Mouse (Mus musculus): ENCODE results near the gene Ace3. TPM values are rescaled to one million over a fixed set of nuclear protein-coding genes. Genes with fewer than 3 reads are reported as not detected.

Ace3 gene
- total and polyA plus RNA-seq, 2 experiments from 2014 or later, result not detected

- no peak overlapping the region for H3K4me2 ChIP-seq (ENCODE audit: low read depth, low read length)
- 84% methylated on average over 9 of the region's 9 CpGs for WGBS
- DNase-seq (ENCODE audit: low spot score) (no peak), ATAC-seq (ENCODE audit: insufficient read depth, low read depth) (no peak)
- no peaks in the 10 kb centered on the region for H3K4me1 ChIP-seq (ENCODE audit: control insufficient read depth, insufficient read depth)
- H3K27me3 ChIP-seq (ENCODE audit: control insufficient read depth, insufficient read depth, low read length), result no peaks in the 10 kb centered on the region
- TF ChIP-seq EP300 (IDR thresholded peaks at IDR 0.05; ENCODE audit: low read depth) (no peak), CTCF (IDR thresholded peaks at IDR 0.05; ENCODE audit: low read depth) (no peak)
- no peak overlapping the region for H3K4me3 ChIP-seq (ENCODE audit: low read depth, low read length)
- H3K36me3 ChIP-seq (replicated peaks; ENCODE audit: control insufficient read depth, insufficient read depth, low read length), result peaks cover 36% of the 10 kb centered on the region
- no peak overlapping the region for H3K9ac ChIP-seq (replicated peaks; ENCODE audit: low read depth, low read length)
- no peaks in the 10 kb centered on the region for H3K9me3 ChIP-seq (replicated peaks; ENCODE audit: control insufficient read depth, low read length)
- no peak overlapping the region for H3K27ac ChIP-seq (ENCODE audit: low read depth)
Observed at GRCm38 (mm10) chr11:106046584-106046983, 52.1 kb downstream of the Ace3 start.

- 89% methylated on average over 2 of the region's 2 CpGs for WGBS
- no peak for ATAC-seq (ENCODE audit: insufficient read depth, low read depth)
- TF ChIP-seq EP300 (IDR thresholded peaks at IDR 0.05; ENCODE audit: low read depth), result no peak
- TF ChIP-seq CTCF (IDR thresholded peaks at IDR 0.05; ENCODE audit: low read depth), result no peak
Observed at GRCm38 (mm10) chr11:106053921-106054320, 59.4 kb downstream of the Ace3 start.

GRCm38 (mm10) chr11:106054600-106054999, 60.1 kb downstream of the Ace3 start:
- no peaks in the 10 kb centered on the region for H3K9me3 ChIP-seq (replicated peaks; ENCODE audit: control insufficient read depth, low read length)
- H3K27me3 ChIP-seq (ENCODE audit: control insufficient read depth, insufficient read depth, low read length), result no peaks in the 10 kb centered on the region
- peaks cover 90% of the 10 kb centered on the region for H3K36me3 ChIP-seq (replicated peaks; ENCODE audit: control insufficient read depth, insufficient read depth, low read length)
- no peak overlapping the region for H3K27ac ChIP-seq (ENCODE audit: low read depth)
- no peak overlapping the region for H3K4me2 ChIP-seq (ENCODE audit: low read depth, low read length)
- no peaks in the 10 kb centered on the region for H3K4me1 ChIP-seq (ENCODE audit: control insufficient read depth, insufficient read depth)
- no peak overlapping the region for H3K9ac ChIP-seq (replicated peaks; ENCODE audit: low read depth, low read length)
- TF ChIP-seq CTCF (IDR thresholded peaks at IDR 0.05; ENCODE audit: low read depth) (no peak), EP300 (IDR thresholded peaks at IDR 0.05; ENCODE audit: low read depth) (no peak)
- no peak overlapping the region for H3K4me3 ChIP-seq (ENCODE audit: low read depth, low read length)
- 94% methylated on average over 8 of the region's 8 CpGs for WGBS
- ATAC-seq (ENCODE audit: insufficient read depth, low read depth), result no peak
- DNase-seq (ENCODE audit: low spot score), result no peak

More at GRCm38 (mm10) chr11:106053921-106054320, 59.4 kb downstream of the Ace3 start:
- peaks cover 88% of the 10 kb centered on the region for H3K36me3 ChIP-seq (replicated peaks; ENCODE audit: control insufficient read depth, insufficient read depth, low read length)
- no peak overlapping the region for H3K9ac ChIP-seq (replicated peaks; ENCODE audit: low read depth, low read length)
- H3K4me3 ChIP-seq (ENCODE audit: low read depth, low read length), result no peak overlapping the region
- H3K27me3 ChIP-seq (ENCODE audit: control insufficient read depth, insufficient read depth, low read length), result no peaks in the 10 kb centered on the region
- H3K4me1 ChIP-seq (ENCODE audit: control insufficient read depth, insufficient read depth), result no peaks in the 10 kb centered on the region
- DNase-seq (ENCODE audit: low spot score), result no peak
- H3K4me2 ChIP-seq (ENCODE audit: low read depth, low read length), result no peak overlapping the region
- H3K27ac ChIP-seq (ENCODE audit: low read depth), result no peak overlapping the region
- no peaks in the 10 kb centered on the region for H3K9me3 ChIP-seq (replicated peaks; ENCODE audit: control insufficient read depth, low read length)

Other genes with a start within 250 kb of the Ace3 start
- 9.5 and 11.4 TPM in 2 replicates for gene Cyb561, start 41.3 kb upstream of the Ace3 start, total RNA-seq (2014; rRNA removed; ENCODE audit: low replicate concordance)
- 5.9 and 7.1 TPM in 2 replicates for gene Cyb561, start 41.3 kb upstream of the Ace3 start, polyA plus RNA-seq (2015; fragmentation: Nextera tagmentation; extraction: Ambion mirVana)
- 6.1 and 17.1 TPM in 2 replicates for gene Ace, start 26.7 kb upstream of the Ace3 start, total RNA-seq (2014; rRNA removed; ENCODE audit: low replicate concordance)
- 3.3 and 3.7 TPM in 2 replicates for gene Ace, start 26.7 kb upstream of the Ace3 start, polyA plus RNA-seq (2015; fragmentation: Nextera tagmentation; extraction: Ambion mirVana)
- 0.97 TPM in 1 of 2 replicates, not detected in the other for gene Kcnh6, start 13.4 kb downstream of the Ace3 start, total RNA-seq (2014; rRNA removed; ENCODE audit: low replicate concordance)
- 0.10 and 0.12 TPM in 2 replicates for gene Kcnh6, start 13.4 kb downstream of the Ace3 start, polyA plus RNA-seq (2015; fragmentation: Nextera tagmentation; extraction: Ambion mirVana)
- 49.5 and 65.0 TPM in 2 replicates for gene Dcaf7, start 42.2 kb downstream of the Ace3 start, total RNA-seq (2014; rRNA removed; ENCODE audit: low replicate concordance)
- gene Dcaf7, start 42.2 kb downstream of the Ace3 start, polyA plus RNA-seq (2015; fragmentation: Nextera tagmentation; extraction: Ambion mirVana), result 22.4 and 27.4 TPM in 2 replicates
- 40.6 and 50.4 TPM in 2 replicates for gene Taco1, start 71.4 kb downstream of the Ace3 start, total RNA-seq (2014; rRNA removed; ENCODE audit: low replicate concordance)
- gene Taco1, start 71.4 kb downstream of the Ace3 start, polyA plus RNA-seq (2015; fragmentation: Nextera tagmentation; extraction: Ambion mirVana), result 14.1 and 17.4 TPM in 2 replicates
- 44.0 and 71.9 TPM in 2 replicates for gene Map3k3, start 89.9 kb downstream of the Ace3 start, total RNA-seq (2014; rRNA removed; ENCODE audit: low replicate concordance)
- gene Map3k3, start 89.9 kb downstream of the Ace3 start, polyA plus RNA-seq (2015; fragmentation: Nextera tagmentation; extraction: Ambion mirVana), result 13.8 and 14.5 TPM in 2 replicates
- gene Gm10840, start 166.2 kb downstream of the Ace3 start, total RNA-seq (2014; rRNA removed; ENCODE audit: low replicate concordance), result not detected in 2 replicates
- not detected in 2 replicates for gene Gm10840, start 166.2 kb downstream of the Ace3 start, polyA plus RNA-seq (2015; fragmentation: Nextera tagmentation; extraction: Ambion mirVana)
- gene Limd2, start 166.2 kb downstream of the Ace3 start, total RNA-seq (2014; rRNA removed; ENCODE audit: low replicate concordance), result 8.2 and 34.8 TPM in 2 replicates
- 40.4 and 44.6 TPM in 2 replicates for gene Limd2, start 166.2 kb downstream of the Ace3 start, polyA plus RNA-seq (2015; fragmentation: Nextera tagmentation; extraction: Ambion mirVana)
- 12.6 and 18.7 TPM in 2 replicates for gene Strada, start 207.5 kb downstream of the Ace3 start, total RNA-seq (2014; rRNA removed; ENCODE audit: low replicate concordance)
- gene Strada, start 207.5 kb downstream of the Ace3 start, polyA plus RNA-seq (2015; fragmentation: Nextera tagmentation; extraction: Ambion mirVana), result 12.6 and 13.0 TPM in 2 replicates
- 22.0 and 23.6 TPM in 2 replicates for gene Ccdc47, start 221.7 kb downstream of the Ace3 start, total RNA-seq (2014; rRNA removed; ENCODE audit: low replicate concordance)
- 80.6 and 89.8 TPM in 2 replicates for gene Ccdc47, start 221.7 kb downstream of the Ace3 start, polyA plus RNA-seq (2015; fragmentation: Nextera tagmentation; extraction: Ambion mirVana)
- 15.8 and 17.8 TPM in 2 replicates for gene Ddx42, start 222.3 kb downstream of the Ace3 start, total RNA-seq (2014; rRNA removed; ENCODE audit: low replicate concordance)
- gene Ddx42, start 222.3 kb downstream of the Ace3 start, polyA plus RNA-seq (2015; fragmentation: Nextera tagmentation; extraction: Ambion mirVana), result 25.5 and 29.2 TPM in 2 replicates